Mouse (Mus musculus) forebrain, embryonic 10.5 days (tissue): ENCODE measurements around the gene Tbx19. TPM values are rescaled to one million over a fixed set of nuclear protein-coding genes. Genes with fewer than 3 reads are reported as not detected.

ENCODE experiments used
- DNase-seq: peaks from one replicate; pipeline ENCODE4 v3.0.0-alpha.2; 2017; ENCODE audit warnings: low spot score; ENCODE audit errors: extremely low spot score
- H3K27ac ChIP-seq: fragments of 300-500 bp; sonication (generic); 2 replicates; pipeline ENCODE4 v1.5.1; 2016; ENCODE audit warnings: mild to moderate bottlenecking
- H3K27me3 ChIP-seq: fragments of 300-500 bp; sonication (generic); 2 replicates; pipeline ENCODE4 v1.6.1; 2016; ENCODE audit warnings: mild to moderate bottlenecking; ENCODE audit not compliant: poor library complexity, severe bottlenecking
- H3K36me3 ChIP-seq: fragments of 300-500 bp; sonication (generic); replicated peaks from 2 replicates; pipeline ENCODE4 v1.6.1; 2016; ENCODE audit warnings: mild to moderate bottlenecking, moderate library complexity
- H3K4me1 ChIP-seq: fragments of 300-500 bp; sonication (generic); 2 replicates; pipeline ENCODE4 v1.6.1; 2016
- H3K4me3 ChIP-seq: fragments of 300-500 bp; sonication (generic); 2 replicates; pipeline ENCODE4 v1.5.1; 2016; ENCODE audit warnings: mild to moderate bottlenecking, moderate library complexity
- H3K9me3 ChIP-seq: fragments of 300-500 bp; sonication (generic); 2 replicates; pipeline ENCODE4 v1.6.1; 2016; ENCODE audit warnings: mild to moderate bottlenecking, moderate library complexity
- WGBS: fragments of 180-500 bp; shearing (Covaris S2); methylation state at CpG from one replicate; pipeline ENCODE4 v1.1.7; 2016; 5-methylcytosine and 5-hydroxymethylcytosine counted together
- polyA plus RNA-seq: library from polyadenylated mRNA; unstranded; fragments of >200 nt; fragmentation: Nextera tagmentation; extraction: Ambion mirVana; gene quantifications from 2 replicates; pipeline ENCODE4 v1.2.1, GENCODE M21; 2016

The Tbx19 gene
- polyA plus RNA-seq, 1 experiment from 2014 or later, result not detected

- Histone ChIP-seq H3K4me1 (peaks cover 6% of the 10 kb centered on the region; the same call in 1 of the 2 replicates), H3K36me3 (peaks cover 9% of the 10 kb centered on the region; the same call in 1 of the 2 replicates)
- WGBS, result 73% methylated on average over 9 of the region's 9 CpGs
These were observed 13.6 kb upstream of the Tbx19 start for GRCm38 (mm10) chr1:165174059-165174616.

GRCm38 (mm10) chr1:165171277-165171676 lies 10.7 kb upstream of the Tbx19 start:
- Histone ChIP-seq H3K27ac (no peak overlapping the region), H3K4me3 (no peak overlapping the region), H3K36me3 (no peaks in the 10 kb centered on the region), H3K4me1 (no peaks in the 10 kb centered on the region), H3K9me3 (no peaks in the 10 kb centered on the region), H3K27me3 (no peaks in the 10 kb centered on the region)
- 78% methylated on average over 7 of the region's 8 CpGs for WGBS
- DNase-seq, result no peak

More at GRCm38 (mm10) chr1:165174059-165174616, 13.6 kb upstream of the Tbx19 start:
- Histone ChIP-seq H3K27me3 (no peaks in the 10 kb centered on the region), H3K27ac (no peak overlapping the region), H3K4me3 (no peak overlapping the region), H3K9me3 (no peaks in the 10 kb centered on the region)
- DNase-seq, result no peak

GRCm38 (mm10) chr1:165170157-165170556 lies 9.6 kb upstream of the Tbx19 start:
- H3K4me1 ChIP-seq, result no peaks in the 10 kb centered on the region
- H3K27me3 ChIP-seq, result no peaks in the 10 kb centered on the region
- no peaks in the 10 kb centered on the region for H3K36me3 ChIP-seq
- 80% methylated on average over 5 of the region's 5 CpGs for WGBS
- H3K9me3 ChIP-seq, result peaks cover 3% of the 10 kb centered on the region; the same call in 1 of the 2 replicates
- no peak for DNase-seq
- no peak overlapping the region for H3K4me3 ChIP-seq
- no peak overlapping the region for H3K27ac ChIP-seq

GRCm38 (mm10) chr1:165169462-165169861 lies 8.9 kb upstream of the Tbx19 start:
- no peak for DNase-seq
- H3K27me3 ChIP-seq, result no peaks in the 10 kb centered on the region
- H3K4me1 ChIP-seq, result no peaks in the 10 kb centered on the region
- H3K27ac ChIP-seq, result no peak overlapping the region
- peaks cover 3% of the 10 kb centered on the region; the same call in 1 of the 2 replicates for H3K9me3 ChIP-seq
- 87% methylated on average over 3 of the region's 3 CpGs for WGBS
- H3K4me3 ChIP-seq, result no peak overlapping the region
- no peaks in the 10 kb centered on the region for H3K36me3 ChIP-seq

GRCm38 (mm10) chr1:165164920-165165319 lies 4.3 kb upstream of the Tbx19 start:
- no peaks in the 10 kb centered on the region for H3K36me3 ChIP-seq
- H3K27ac ChIP-seq, result no peak overlapping the region
- peaks cover 3% of the 10 kb centered on the region; the same call in 1 of the 2 replicates for H3K9me3 ChIP-seq
- WGBS, result 70% methylated on average over 6 of the region's 6 CpGs
- no peak for DNase-seq
- H3K4me1 ChIP-seq, result no peaks in the 10 kb centered on the region
- no peak overlapping the region for H3K4me3 ChIP-seq
- no peaks in the 10 kb centered on the region for H3K27me3 ChIP-seq

- no peak overlapping the region for H3K4me3 ChIP-seq
- H3K4me1 ChIP-seq, result no peaks in the 10 kb centered on the region
- WGBS, result 87% methylated on average over 10 of the region's 10 CpGs
- H3K27ac ChIP-seq, result no peak overlapping the region
- H3K36me3 ChIP-seq, result no peaks in the 10 kb centered on the region
- no peaks in the 10 kb centered on the region for H3K9me3 ChIP-seq
- no peak for DNase-seq
- H3K27me3 ChIP-seq, result no peaks in the 10 kb centered on the region
These were observed 1.7 kb downstream of the Tbx19 start for GRCm38 (mm10) chr1:165158841-165159240.

GRCm38 (mm10) chr1:165154162-165154561 lies 6.4 kb downstream of the Tbx19 start:
- H3K4me3 ChIP-seq, result no peak overlapping the region
- 89% methylated on average over 4 of the region's 4 CpGs for WGBS
- no peak for DNase-seq

GRCm38 (mm10) chr1:165151216-165151615 lies 9.4 kb downstream of the Tbx19 start:
- Histone ChIP-seq H3K9me3 (no peaks in the 10 kb centered on the region), H3K27ac (no peak overlapping the region), H3K4me1 (no peaks in the 10 kb centered on the region), H3K4me3 (no peak overlapping the region), H3K36me3 (no peaks in the 10 kb centered on the region), H3K27me3 (no peaks in the 10 kb centered on the region)
- no peak for DNase-seq
- 91% methylated on average over 8 of the region's 8 CpGs for WGBS

More at GRCm38 (mm10) chr1:165154162-165154561, 6.4 kb downstream of the Tbx19 start:
- no peak overlapping the region for H3K27ac ChIP-seq
- H3K27me3 ChIP-seq, result no peaks in the 10 kb centered on the region
- no peaks in the 10 kb centered on the region for H3K36me3 ChIP-seq
- no peaks in the 10 kb centered on the region for H3K4me1 ChIP-seq
- no peaks in the 10 kb centered on the region for H3K9me3 ChIP-seq

GRCm38 (mm10) chr1:165142343-165142916 lies 18.1 kb downstream of the Tbx19 start:
- DNase-seq, result no peak
- 93% methylated on average over 12 of the region's 12 CpGs for WGBS
- H3K4me1 ChIP-seq, result no peaks in the 10 kb centered on the region
- no peaks in the 10 kb centered on the region for H3K27me3 ChIP-seq
- no peak overlapping the region for H3K27ac ChIP-seq
- no peaks in the 10 kb centered on the region for H3K9me3 ChIP-seq
- H3K4me3 ChIP-seq, result no peak overlapping the region
- no peaks in the 10 kb centered on the region for H3K36me3 ChIP-seq

- H3K36me3 ChIP-seq, result no peaks in the 10 kb centered on the region
- DNase-seq, result no peak
- no peaks in the 10 kb centered on the region for H3K4me1 ChIP-seq
- H3K27me3 ChIP-seq, result no peaks in the 10 kb centered on the region
- H3K4me3 ChIP-seq, result no peak overlapping the region
- H3K27ac ChIP-seq, result no peak overlapping the region
- H3K9me3 ChIP-seq, result no peaks in the 10 kb centered on the region
- WGBS, result 81% methylated on average over 3 of the region's 3 CpGs
These were observed 20.3 kb downstream of the Tbx19 start for GRCm38 (mm10) chr1:165140227-165140626.

GRCm38 (mm10) chr1:165133858-165134257 lies 26.7 kb downstream of the Tbx19 start:
- Histone ChIP-seq H3K9me3 (no peaks in the 10 kb centered on the region), H3K4me3 (no peak overlapping the region), H3K36me3 (no peaks in the 10 kb centered on the region), H3K27me3 (no peaks in the 10 kb centered on the region), H3K27ac (no peak overlapping the region), H3K4me1 (no peaks in the 10 kb centered on the region)
- no peak for DNase-seq
- 68% methylated on average over 2 of the region's 2 CpGs for WGBS

- no peaks in the 10 kb centered on the region for H3K27me3 ChIP-seq
- DNase-seq, result no peak
- no peaks in the 10 kb centered on the region for H3K4me1 ChIP-seq
- H3K4me3 ChIP-seq, result no peak overlapping the region
- no peaks in the 10 kb centered on the region for H3K9me3 ChIP-seq
- H3K27ac ChIP-seq, result no peak overlapping the region
- H3K36me3 ChIP-seq, result no peaks in the 10 kb centered on the region
- WGBS, result 82% methylated on average over 5 of the region's 5 CpGs
These were observed 27.3 kb downstream of the Tbx19 start for GRCm38 (mm10) chr1:165133279-165133678.

GRCm38 (mm10) chr1:165132187-165132877 lies 28.2 kb downstream of the Tbx19 start:
- Histone ChIP-seq H3K27ac (no peak overlapping the region), H3K36me3 (no peaks in the 10 kb centered on the region), H3K27me3 (no peaks in the 10 kb centered on the region), H3K4me3 (no peak overlapping the region), H3K4me1 (no peaks in the 10 kb centered on the region), H3K9me3 (no peaks in the 10 kb centered on the region)
- 74% methylated on average over 14 of the region's 14 CpGs for WGBS
- DNase-seq, result peak; percentile 68
